In genomic region chr1:20685393-20685792, GRCm38 (mm10) we compare ENCODE assay signal across 29 mouse cellular contexts. TPM values are rescaled to one million over a fixed set of nuclear protein-coding genes. Genes with fewer than 3 reads are reported as not detected.
"Had no signal": no experiment of that assay in that cellular context is flagged by ENCODE, and none has a peak within 500 bp of the region (broad histone marks: within the 10 kb centered on the region; RNA-seq: fewer than 3 reads in every experiment).

No protein-coding gene starts in this region.

- H3K4me1 ChIP-seq: liver, embryonic 15.5 days; lung, embryonic 15.5 days; megakaryocyte, embryonic 14.5 days; midbrain, embryonic 12.5 days; neural tube, embryonic 13.5 days; neural tube, embryonic 15.5 days; stomach, embryonic 15.5 days had no signal

- ATAC-seq: liver, postnatal 0 days; lung, postnatal 0 days; midbrain, embryonic 16.5 days had no signal

- DNase-seq: liver, postnatal 0 days; lung, adult 2 months; lung, postnatal 14 days; lung, postnatal 36 days; midbrain, embryonic 14.5 days; retina, postnatal 1 day; right cerebral cortex, adult 18-20 months; right cerebral cortex, postnatal 25 days; right cerebral cortex, postnatal 4 days; spleen, adult 18-20 months; thymus, adult 2 months; thymus, postnatal 25 days; thymus, postnatal 4 days had no signal

- H3K27me3 ChIP-seq: liver, embryonic 15.5 days; lung, embryonic 15.5 days; megakaryocyte, embryonic 14.5 days; midbrain, embryonic 12.5 days; neural tube, embryonic 13.5 days; neural tube, embryonic 15.5 days; stomach, embryonic 15.5 days had no signal

- H3K4me2 ChIP-seq: liver, embryonic 15.5 days; lung, embryonic 15.5 days; midbrain, embryonic 12.5 days; neural tube, embryonic 13.5 days; neural tube, embryonic 15.5 days; stomach, embryonic 15.5 days had no signal

- H3K36me3 ChIP-seq: liver, embryonic 15.5 days; lung, embryonic 15.5 days; midbrain, embryonic 12.5 days; neural tube, embryonic 13.5 days; neural tube, embryonic 15.5 days; stomach, embryonic 15.5 days had no signal

- H3K9ac ChIP-seq: liver, embryonic 15.5 days; liver, postnatal 0 days; lung, embryonic 15.5 days; midbrain, embryonic 12.5 days; neural tube, embryonic 13.5 days; neural tube, embryonic 15.5 days; stomach, embryonic 15.5 days had no signal

- H3K9me3 ChIP-seq: liver, embryonic 15.5 days; lung, embryonic 15.5 days; megakaryocyte, embryonic 14.5 days; midbrain, embryonic 12.5 days; neural tube, embryonic 13.5 days; neural tube, embryonic 15.5 days; stomach, embryonic 15.5 days had no signal

- H3K4me3 ChIP-seq: liver, embryonic 15.5 days; lung, embryonic 15.5 days; megakaryocyte, embryonic 14.5 days; midbrain, embryonic 12.5 days; neural tube, embryonic 13.5 days; neural tube, embryonic 15.5 days; stomach, embryonic 15.5 days had no signal

- H3K27ac ChIP-seq: liver, embryonic 15.5 days; lung, embryonic 15.5 days; macrophage; midbrain, embryonic 12.5 days; neural tube, embryonic 13.5 days; neural tube, embryonic 15.5 days; stomach, embryonic 15.5 days; stomach, postnatal 0 days had no signal

RNA-seq across cellular contexts. Expression of gene Il17a, which starts 45.3 kb away (rescaled TPM):
- total RNA-seq: megakaryocyte progenitor cell, adult 5-6 weeks; monocyte, adult 5-6 weeks had no signal
- polyA plus RNA-seq: liver, embryonic 15.5 days; liver, postnatal 0 days; lung, adult 2 months; lung, embryonic 15.5 days; lung, postnatal 0 days; macrophage; midbrain, embryonic 12.5 days; midbrain, embryonic 14.5 days; midbrain, embryonic 16.5 days; neural tube, embryonic 11.5 days; neural tube, embryonic 13.5 days; neural tube, embryonic 15.5 days; stomach, embryonic 15.5 days; stomach, postnatal 0 days; testis, adult 2 months; urinary bladder, adult 2 months had no signal
